Mouse (Mus musculus): ENCODE results near the gene Rhoq.

The Rhoq gene

GRCm38 (mm10) chr17:86962894-86963585 lies at the start of gene Rhoq:
Rhoq (plus strand) TSS chr17:86963082.
- peak; percentile 70 to 81 for DNase-seq (ENCODE audit: low spot score in 2 of 2)

- DNase-seq (ENCODE audit: low spot score in 2 of 2), result no peak
Measured at GRCm38 (mm10) chr17:86915540-86915939, 47.3 kb upstream of the Rhoq start.

GRCm38 (mm10) chr17:86917048-86917447 lies 45.8 kb upstream of the Rhoq start, which contains the start of gene Tmem247:
Tmem247 (plus strand) TSS chr17:86917348.
- no peak for DNase-seq (ENCODE audit: low spot score in 2 of 2)

- peak; percentile 37 to 53 for DNase-seq (ENCODE audit: low spot score in 2 of 2)
Measured at GRCm38 (mm10) chr17:86918786-86919185, 44.1 kb upstream of the Rhoq start.

- DNase-seq (ENCODE audit: low spot score in 2 of 2), result no peak
Measured at GRCm38 (mm10) chr17:86919729-86920128, 43.2 kb upstream of the Rhoq start.

GRCm38 (mm10) chr17:86924679-86925078 lies 38.2 kb upstream of the Rhoq start:
- no peak for DNase-seq (ENCODE audit: low spot score in 2 of 2)

- DNase-seq (ENCODE audit: low spot score in 2 of 2), result no peak
Measured at GRCm38 (mm10) chr17:86926836-86927235, 36.0 kb upstream of the Rhoq start.

GRCm38 (mm10) chr17:86929355-86929754 lies 33.5 kb upstream of the Rhoq start:
- DNase-seq (ENCODE audit: low spot score in 2 of 2), result no peak

- no peak for DNase-seq (ENCODE audit: low spot score in 2 of 2)
Measured at GRCm38 (mm10) chr17:86929981-86930380, 32.9 kb upstream of the Rhoq start.

GRCm38 (mm10) chr17:86932896-86933295 lies 30.0 kb upstream of the Rhoq start:
- no peak for DNase-seq (ENCODE audit: low spot score in 2 of 2)

GRCm38 (mm10) chr17:86937064-86937463 lies 25.8 kb upstream of the Rhoq start:
- no peak for DNase-seq (ENCODE audit: low spot score in 2 of 2)

- DNase-seq (ENCODE audit: low spot score in 2 of 2), result peak; percentile 63 to 69
Measured at GRCm38 (mm10) chr17:86937497-86938155, 25.3 kb upstream of the Rhoq start.

- DNase-seq (ENCODE audit: low spot score in 2 of 2), result no peak
Measured at GRCm38 (mm10) chr17:86938683-86939082, 24.2 kb upstream of the Rhoq start.

- DNase-seq (ENCODE audit: low spot score in 2 of 2), result no peak
Measured at GRCm38 (mm10) chr17:86942112-86942511, 20.8 kb upstream of the Rhoq start.

GRCm38 (mm10) chr17:86943158-86943557 lies 19.7 kb upstream of the Rhoq start:
- DNase-seq (ENCODE audit: low spot score in 2 of 2), result no peak

- DNase-seq (ENCODE audit: low spot score in 2 of 2), result no peak
Measured at GRCm38 (mm10) chr17:86946078-86946477, 16.8 kb upstream of the Rhoq start.

GRCm38 (mm10) chr17:86947840-86948796 lies 14.8 kb upstream of the Rhoq start, which contains the start of gene Atp6v1e2:
Atp6v1e2 (minus strand) TSS chr17:86947897.
- DNase-seq (ENCODE audit: low spot score in 2 of 2), result no peak

GRCm38 (mm10) chr17:86948801-86949200 lies 14.1 kb upstream of the Rhoq start:
- no peak for DNase-seq (ENCODE audit: low spot score in 2 of 2)

GRCm38 (mm10) chr17:86957239-86957638 lies 5.6 kb upstream of the Rhoq start:
- no peak for DNase-seq (ENCODE audit: low spot score in 2 of 2)

- DNase-seq (ENCODE audit: low spot score in 2 of 2), result peak; percentile 67 to 77
Measured at GRCm38 (mm10) chr17:86957968-86958367, 4.9 kb upstream of the Rhoq start.

GRCm38 (mm10) chr17:86961301-86961841 lies 1.5 kb upstream of the Rhoq start:
- peak; percentile 42 to 55 for DNase-seq (ENCODE audit: low spot score in 2 of 2)
